Mouse (Mus musculus) neural tube, embryonic 14.5 days (tissue): Measurements from ENCODE around the gene Rnf150. TPM values are rescaled to one million over a fixed set of nuclear protein-coding genes. Genes with fewer than 3 reads are reported as not detected.
A peak's percentile ranks its signal among the peaks of the same experiment; 100 is the strongest.

ENCODE experiments used
- ATAC-seq: fragments of 200-750 bp; cut with Nextera tagmentation; 2 replicates; pipeline ENCODE4 v1.8.0; 2017; ENCODE audit warnings: low read depth, mild to moderate bottlenecking, moderate TSS enrichment, moderate library complexity
- H3K27ac ChIP-seq: fragments of 300-500 bp; sonication (generic); 2 replicates; pipeline ENCODE4 v1.5.1; 2014; ENCODE audit warnings: low read depth, mild to moderate bottlenecking, control low read depth, low read length, moderate library complexity, mixed read lengths
- H3K27me3 ChIP-seq: fragments of 300-500 bp; sonication (generic); 2 replicates; pipeline ENCODE4 v1.6.1; 2014; ENCODE audit warnings: low read length; ENCODE audit not compliant: control insufficient read depth, insufficient read depth
- H3K36me3 ChIP-seq: fragments of 300-500 bp; sonication (generic); 2 replicates; pipeline ENCODE4 v1.6.1; 2014; ENCODE audit warnings: low read length, mixed read lengths; ENCODE audit not compliant: control insufficient read depth, insufficient read depth
- H3K4me1 ChIP-seq: fragments of 300-500 bp; sonication (generic); 2 replicates; pipeline ENCODE4 v1.6.1; 2014; ENCODE audit warnings: low read length; ENCODE audit not compliant: control insufficient read depth, insufficient read depth
- H3K4me2 ChIP-seq: fragments of 300-500 bp; sonication (generic); 2 replicates; pipeline ENCODE4 v1.6.1; 2014; ENCODE audit warnings: mild to moderate bottlenecking, low read depth, low read length, control low read depth
- H3K4me3 ChIP-seq: fragments of 300-500 bp; sonication (generic); 2 replicates; pipeline ENCODE4 v1.5.1; 2014; ENCODE audit warnings: low read depth, low read length, control low read depth, mixed read lengths
- H3K9ac ChIP-seq: fragments of 300-500 bp; sonication (generic); replicated peaks from 2 replicates; pipeline ENCODE4 v1.6.1; 2014; ENCODE audit warnings: low read depth, mild to moderate bottlenecking, control low read depth, low read length, mixed read lengths
- H3K9me3 ChIP-seq: fragments of 300-500 bp; sonication (generic); 2 replicates; pipeline ENCODE4 v1.6.1; 2016; ENCODE audit warnings: low read length; ENCODE audit not compliant: control insufficient read depth
- WGBS: fragments of 180-500 bp; shearing (Covaris S2); extraction: QIAGEN DNeasy Blood & Tissue Kit; methylation state at CpG from one replicate; pipeline ENCODE4 v1.1.7; 2014; 5-methylcytosine and 5-hydroxymethylcytosine counted together
- polyA plus RNA-seq: library from polyadenylated mRNA; unstranded; fragments of >200 nt; fragmentation: Nextera tagmentation; extraction: Ambion mirVana; gene quantifications from 2 replicates; pipeline ENCODE4 v1.2.1, GENCODE M21; 2014

Rnf150 gene
- polyA plus RNA-seq, 1 experiment from 2014 or later = 3.8 TPM

GRCm38 (mm10) chr8:82846730-82847129 lies 16.4 kb upstream of the Rnf150 start:
- no peak for ATAC-seq
- no peaks in the 10 kb centered on the region for H3K9me3 ChIP-seq
- no peak overlapping the region for H3K9ac ChIP-seq
- H3K36me3 ChIP-seq = no peaks in the 10 kb centered on the region
- H3K4me2 ChIP-seq = no peak overlapping the region
- WGBS = 83% methylated on average over 4 of the region's 4 CpGs
- H3K4me1 ChIP-seq = no peaks in the 10 kb centered on the region
- H3K27me3 ChIP-seq = no peaks in the 10 kb centered on the region
- H3K27ac ChIP-seq = no peak overlapping the region
- no peak overlapping the region for H3K4me3 ChIP-seq

- H3K4me2 ChIP-seq = no peak overlapping the region
- H3K4me3 ChIP-seq = no peak overlapping the region
- no peaks in the 10 kb centered on the region for H3K9me3 ChIP-seq
- no peaks in the 10 kb centered on the region for H3K27me3 ChIP-seq
- no peak overlapping the region for H3K9ac ChIP-seq
- no peaks in the 10 kb centered on the region for H3K4me1 ChIP-seq
- WGBS = 60% methylated on average over 9 of the region's 9 CpGs
- H3K36me3 ChIP-seq = no peaks in the 10 kb centered on the region
- ATAC-seq = no peak
- no peak overlapping the region for H3K27ac ChIP-seq
Observed at GRCm38 (mm10) chr8:82858541-82859342, 4.4 kb upstream of the Rnf150 start.

- Histone ChIP-seq H3K36me3 (no peaks in the 10 kb centered on the region), H3K27me3 (no peaks in the 10 kb centered on the region), H3K27ac (no peak overlapping the region), H3K4me2 (no peak overlapping the region), H3K9ac (no peak overlapping the region), H3K4me1 (no peaks in the 10 kb centered on the region), H3K4me3 (no peak overlapping the region), H3K9me3 (no peaks in the 10 kb centered on the region)
- 85% methylated on average over 2 of the region's 2 CpGs for WGBS
- ATAC-seq = no peak
Observed at GRCm38 (mm10) chr8:82859343-82859620, 3.9 kb upstream of the Rnf150 start.

GRCm38 (mm10) chr8:82863745-82864520 lies 777 bp downstream of the Rnf150 start:
- peak overlapping the region; percentile 74 for H3K4me3 ChIP-seq
- peak overlapping the region; percentile 58 for H3K4me2 ChIP-seq
- no peaks in the 10 kb centered on the region for H3K36me3 ChIP-seq
- WGBS = under 1% methylated on average over 71 of the region's 80 CpGs
- peaks cover 12% of the 10 kb centered on the region; the same call in 1 of the 2 replicates for H3K4me1 ChIP-seq
- peak; percentile 80 for ATAC-seq
- no peaks in the 10 kb centered on the region for H3K9me3 ChIP-seq
- peak overlapping the region; percentile 90 for H3K27ac ChIP-seq
- H3K27me3 ChIP-seq = no peaks in the 10 kb centered on the region
- H3K9ac ChIP-seq = peak overlapping the region; percentile 93

GRCm38 (mm10) chr8:82864521-82864818 lies 1.3 kb downstream of the Rnf150 start:
- Histone ChIP-seq H3K4me3 (peak overlapping the region; percentile 74), H3K27ac (peak overlapping the region; percentile 90; the same call in 1 of the 2 replicates), H3K9me3 (no peaks in the 10 kb centered on the region), H3K27me3 (no peaks in the 10 kb centered on the region), H3K4me1 (peaks cover 12% of the 10 kb centered on the region; the same call in 1 of the 2 replicates), H3K9ac (peak overlapping the region; percentile 93), H3K36me3 (no peaks in the 10 kb centered on the region), H3K4me2 (peak overlapping the region; percentile 58)
- ATAC-seq = no peak
- WGBS = under 1% methylated on average over 10 of the region's 10 CpGs

- Histone ChIP-seq H3K4me1 (peaks cover 12% of the 10 kb centered on the region; the same call in 1 of the 2 replicates), H3K27me3 (no peaks in the 10 kb centered on the region), H3K9ac (peak overlapping the region; percentile 93; the same call in 1 of the 2 replicates), H3K4me2 (peak overlapping the region; percentile 58), H3K4me3 (peak overlapping the region; percentile 74), H3K27ac (no peak overlapping the region), H3K9me3 (no peaks in the 10 kb centered on the region), H3K36me3 (no peaks in the 10 kb centered on the region)
- no peak for ATAC-seq
- WGBS = 36% methylated on average over 5 of the region's 5 CpGs
Observed at GRCm38 (mm10) chr8:82865239-82865638, 2.1 kb downstream of the Rnf150 start.

- ATAC-seq = no peak
- H3K4me1 ChIP-seq = peaks cover 12% of the 10 kb centered on the region; the same call in 1 of the 2 replicates
- H3K27ac ChIP-seq = no peak overlapping the region
- H3K4me3 ChIP-seq = no peak overlapping the region
- H3K9ac ChIP-seq = no peak overlapping the region
- H3K27me3 ChIP-seq = no peaks in the 10 kb centered on the region
- no peaks in the 10 kb centered on the region for H3K36me3 ChIP-seq
- H3K9me3 ChIP-seq = no peaks in the 10 kb centered on the region
- H3K4me2 ChIP-seq = peak overlapping the region; percentile 58; the same call in 1 of the 2 replicates
- WGBS = 66% methylated on average over 1 of the region's 1 CpGs
Observed at GRCm38 (mm10) chr8:82866251-82866650, 3.1 kb downstream of the Rnf150 start.

GRCm38 (mm10) chr8:82870840-82871490 lies 7.8 kb downstream of the Rnf150 start:
- Histone ChIP-seq H3K27ac (no peak overlapping the region), H3K4me1 (peaks cover 6% of the 10 kb centered on the region; the same call in 1 of the 2 replicates), H3K27me3 (no peaks in the 10 kb centered on the region), H3K9me3 (no peaks in the 10 kb centered on the region), H3K4me2 (no peak overlapping the region), H3K9ac (no peak overlapping the region), H3K36me3 (no peaks in the 10 kb centered on the region), H3K4me3 (no peak overlapping the region)
- WGBS = 65% methylated on average over 4 of the region's 4 CpGs
- no peak for ATAC-seq

GRCm38 (mm10) chr8:82871986-82872385 lies 8.8 kb downstream of the Rnf150 start:
- Histone ChIP-seq H3K9me3 (no peaks in the 10 kb centered on the region), H3K4me3 (no peak overlapping the region), H3K36me3 (no peaks in the 10 kb centered on the region), H3K9ac (no peak overlapping the region), H3K4me1 (no peaks in the 10 kb centered on the region), H3K27me3 (no peaks in the 10 kb centered on the region), H3K4me2 (no peak overlapping the region), H3K27ac (no peak overlapping the region)
- 89% methylated on average over 4 of the region's 4 CpGs for WGBS
- ATAC-seq = no peak
